Mouse (Mus musculus): Measurements from ENCODE around the gene En2. TPM values are rescaled to one million over a fixed set of nuclear protein-coding genes. Genes with fewer than 3 reads are reported as not detected.

En2 gene
- total and polyA plus RNA-seq, 3 experiments = not detected

GRCm38 (mm10) chr5:28199089-28199873, 33.8 kb downstream of the En2 start:
- no peaks in the 10 kb centered on the region for H3K9me3 ChIP-seq (replicated peaks; ENCODE audit: low read length)

DNA sequence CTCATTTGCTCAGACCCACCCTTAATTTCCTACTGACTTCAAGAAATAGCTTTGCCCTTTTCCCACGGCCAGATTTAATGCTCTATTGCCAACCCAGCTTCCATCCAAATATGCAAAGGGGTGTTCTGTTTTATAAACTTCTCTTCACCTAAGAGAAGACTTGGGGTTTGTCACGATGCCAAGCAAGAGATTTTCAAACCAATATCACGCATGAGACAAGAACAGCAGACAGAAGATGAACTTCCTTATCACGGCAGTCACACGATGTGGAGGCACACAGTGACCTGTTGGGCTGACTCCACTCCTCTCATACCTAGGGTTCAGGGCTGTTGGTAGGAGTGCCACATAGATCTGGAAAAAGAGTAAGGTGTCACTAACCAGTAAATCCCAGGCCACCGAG, 37.6 kb downstream of the En2 start:
- no peaks in the 10 kb centered on the region for H3K36me3 ChIP-seq (replicated peaks in 1 of 2; ENCODE audit: control insufficient read depth in 1 of 2, insufficient read depth in 1 of 2, low read length in 1 of 2)
- H3K9me3 ChIP-seq (replicated peaks; ENCODE audit: low read length) = no peaks in the 10 kb centered on the region
- TF ChIP-seq POLR2A (IDR thresholded peaks at IDR 0.05; ENCODE audit: low read depth, low read length) (no peak), ELF1 (IDR thresholded peaks at IDR 0.05; ENCODE audit: low read depth, low read length) (no peak), MEF2A (IDR thresholded peaks at IDR 0.05; ENCODE audit: borderline replicate concordance, low read depth, low read length) (no peak), TBP (conservative IDR thresholded peaks at IDR 0.05; ENCODE audit: low read depth, low read length) (no peak), ZKSCAN1 (IDR thresholded peaks at IDR 0.05; ENCODE audit: borderline replicate concordance, low read depth, low read length) (no peak), CHD2 (IDR thresholded peaks at IDR 0.05; ENCODE audit: low read length) (no peak), MAX (IDR thresholded peaks at IDR 0.05; ENCODE audit: low read length) (no peak), TCF12 (IDR thresholded peaks at IDR 0.05; ENCODE audit: low read depth, low read length) (no peak), USF1 (IDR thresholded peaks at IDR 0.05; ENCODE audit: low read depth, low read length) (no peak), NELFE (IDR thresholded peaks at IDR 0.05; ENCODE audit: low read depth, low read length) (no peak), IRF4 (IDR thresholded peaks at IDR 0.05; ENCODE audit: low read depth, low read length) (no peak)
- no peak overlapping the region for H3K9ac ChIP-seq (ENCODE audit: insufficient read depth, low read depth)
- H3K4me3 ChIP-seq (replicated peaks in 1 of 3; ENCODE audit: low read depth in 2 of 3, low read length in 2 of 3, poor library complexity in 1 of 3) = no peak overlapping the region
- H3K27ac ChIP-seq (ENCODE audit: insufficient read depth, low read depth) = no peak overlapping the region
- no peaks in the 10 kb centered on the region for H3K4me1 ChIP-seq (ENCODE audit: control insufficient read depth in 1 of 2, insufficient read depth in 2 of 2)
- no peak for DNase-seq (ENCODE audit: extremely low read depth)
- dilution Hi-C loops (cut with MboI; ENCODE audit: extremely low pct_ligation_motif_present, extremely low pct_unique_long_range_greater_than_20kb, low sequenced_read_pairs) (no loop called here), in situ Hi-C loops (cut with MboI; ENCODE audit: low pct_ligation_motif_present, low pct_unique_long_range_greater_than_20kb, low sequenced_read_pairs) (no loop called here)
- no peaks in the 10 kb centered on the region for H3K79me2 ChIP-seq (replicated peaks; ENCODE audit: control insufficient read depth, extremely low read depth, insufficient read depth, poor library complexity, severe bottlenecking)
- no peak overlapping the region for H3K4me2 ChIP-seq (ENCODE audit: insufficient read depth, low read depth, poor library complexity, severe bottlenecking)
- H3K27me3 ChIP-seq (replicated peaks) = peaks cover 2% of the 10 kb centered on the region

More at GRCm38 (mm10) chr5:28199089-28199873, 33.8 kb downstream of the En2 start:
- H3K4me3 ChIP-seq (replicated peaks in 1 of 3; ENCODE audit: low read depth in 2 of 3, low read length in 2 of 3, poor library complexity in 1 of 3) = no peak overlapping the region
- in situ Hi-C loops (cut with MboI; ENCODE audit: low pct_ligation_motif_present, low pct_unique_long_range_greater_than_20kb, low sequenced_read_pairs) (no loop called here), dilution Hi-C loops (cut with MboI; ENCODE audit: extremely low pct_ligation_motif_present, extremely low pct_unique_long_range_greater_than_20kb, low sequenced_read_pairs) (no loop called here)
- no peak overlapping the region for H3K27ac ChIP-seq (ENCODE audit: insufficient read depth, low read depth)
- H3K79me2 ChIP-seq (replicated peaks; ENCODE audit: control insufficient read depth, extremely low read depth, insufficient read depth, poor library complexity, severe bottlenecking) = no peaks in the 10 kb centered on the region
- TF ChIP-seq E2F4 (IDR thresholded peaks at IDR 0.05; ENCODE audit: insufficient replicate concordance, low read depth, low read length) (no peak), CTCF (conservative IDR thresholded peaks at IDR 0.05 in 1 of 2, IDR thresholded peaks at IDR 0.05 in 1 of 2; ENCODE audit: low read depth in 2 of 2, low read length in 2 of 2) (no peak)
- DNase-seq (ENCODE audit: extremely low read depth) = no peak
- no peaks in the 10 kb centered on the region for H3K4me1 ChIP-seq (ENCODE audit: control insufficient read depth in 1 of 2, insufficient read depth in 2 of 2)
- H3K36me3 ChIP-seq (replicated peaks in 1 of 2; ENCODE audit: control insufficient read depth in 1 of 2, insufficient read depth in 1 of 2, low read length in 1 of 2) = no peaks in the 10 kb centered on the region
- H3K27me3 ChIP-seq (replicated peaks) = peaks cover 5% of the 10 kb centered on the region
- no peak overlapping the region for H3K4me2 ChIP-seq (ENCODE audit: insufficient read depth, low read depth, poor library complexity, severe bottlenecking)
- no peak overlapping the region for H3K9ac ChIP-seq (ENCODE audit: insufficient read depth, low read depth)

GRCm38 (mm10) chr5:28204678-28205077, 39.2 kb downstream of the En2 start:
- in situ Hi-C loops (cut with MboI; ENCODE audit: low pct_ligation_motif_present, low pct_unique_long_range_greater_than_20kb, low sequenced_read_pairs) = no loop called here
- TF ChIP-seq IRF4 (IDR thresholded peaks at IDR 0.05; ENCODE audit: low read depth, low read length) = no peak
- TF ChIP-seq MAX (IDR thresholded peaks at IDR 0.05; ENCODE audit: low read length) = no peak
- H3K79me2 ChIP-seq (replicated peaks; ENCODE audit: control insufficient read depth, extremely low read depth, insufficient read depth, poor library complexity, severe bottlenecking) = no peaks in the 10 kb centered on the region

More at GRCm38 (mm10) chr5:28204678-28205077, 39.2 kb downstream of the En2 start:
- Histone ChIP-seq H3K9ac (ENCODE audit: insufficient read depth, low read depth) (no peak overlapping the region), H3K4me3 (replicated peaks in 1 of 3; ENCODE audit: low read depth in 2 of 3, low read length in 2 of 3, poor library complexity in 1 of 3) (no peak overlapping the region), H3K27ac (ENCODE audit: insufficient read depth, low read depth) (no peak overlapping the region), H3K27me3 (replicated peaks) (peaks cover 4% of the 10 kb centered on the region), H3K4me1 (ENCODE audit: control insufficient read depth in 1 of 2, insufficient read depth in 2 of 2) (no peaks in the 10 kb centered on the region), H3K4me2 (ENCODE audit: insufficient read depth, low read depth, poor library complexity, severe bottlenecking) (no peak overlapping the region), H3K36me3 (replicated peaks in 1 of 2; ENCODE audit: control insufficient read depth in 1 of 2, insufficient read depth in 1 of 2, low read length in 1 of 2) (no peaks in the 10 kb centered on the region), H3K9me3 (replicated peaks; ENCODE audit: low read length) (no peaks in the 10 kb centered on the region)
- dilution Hi-C loops (cut with MboI; ENCODE audit: extremely low pct_ligation_motif_present, extremely low pct_unique_long_range_greater_than_20kb, low sequenced_read_pairs) = no loop called here
- no peak for DNase-seq (ENCODE audit: extremely low read depth)

All from CH12.LX (cell line).